Mouse (Mus musculus): ENCODE measurements around the gene Kcnk10. TPM values are rescaled to one million over a fixed set of nuclear protein-coding genes. Genes with fewer than 3 reads are reported as not detected.
A peak's percentile ranks its signal among the peaks of the same experiment; 100 is the strongest.

Kcnk10 gene
- polyA plus RNA-seq, 1 experiment from 2014 or later, result 27.2 TPM

GRCm38 (mm10) chr12:98481048-98481447 lies 97.1 kb downstream of the Kcnk10 start:
- Histone ChIP-seq H3K4me3 (no peak overlapping the region), H3K36me3 (no peaks in the 10 kb centered on the region), H3K4me1 (replicated peaks) (peaks cover 36% of the 10 kb centered on the region), H3K27ac (replicated peaks) (0 out of 2 replicates have a peak overlapping the region, but pooled peaks have one; percentile 0), H3K4me2 (no peak overlapping the region), H3K9me3 (no peaks in the 10 kb centered on the region), H3K9ac (no peak overlapping the region), H3K27me3 (no peaks in the 10 kb centered on the region)
- ATAC-seq (ENCODE audit: low read depth), result no peak
- WGBS, result 47% methylated on average over 5 of the region's 5 CpGs

GRCm38 (mm10) chr12:98477673-98478461 lies 100.2 kb downstream of the Kcnk10 start:
- Histone ChIP-seq H3K4me2 (no peak overlapping the region), H3K27me3 (no peaks in the 10 kb centered on the region), H3K36me3 (no peaks in the 10 kb centered on the region), H3K4me3 (no peak overlapping the region), H3K9me3 (no peaks in the 10 kb centered on the region), H3K4me1 (replicated peaks) (peaks cover 38% of the 10 kb centered on the region), H3K9ac (peak overlapping the region; percentile 41), H3K27ac (replicated peaks) (peak overlapping the region; percentile 78)
- peak; percentile 62; the same call in 1 of the 2 replicates for ATAC-seq (ENCODE audit: low read depth)
- 19% methylated on average over 8 of the region's 8 CpGs for WGBS

DNA sequence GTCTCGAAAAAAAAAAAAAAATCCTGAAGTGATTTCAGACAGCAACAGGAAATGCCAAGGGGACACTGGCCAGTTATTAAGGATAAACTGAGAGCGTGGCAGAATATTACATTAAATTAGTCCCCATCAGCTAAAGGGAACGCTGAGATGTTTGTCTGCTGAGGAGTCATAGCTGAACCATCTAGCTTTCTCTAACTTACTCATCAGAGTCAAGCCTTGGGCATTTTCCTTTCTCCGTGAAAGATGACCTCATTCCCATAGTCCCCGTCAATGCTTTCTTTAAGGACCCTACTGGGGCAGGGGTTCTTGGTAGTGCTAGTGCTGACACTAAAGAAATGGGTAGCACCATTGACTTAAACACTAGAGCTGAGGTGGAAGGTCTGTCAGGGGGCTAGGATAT lies 106.9 kb downstream of the Kcnk10 start:
- WGBS, result 85% methylated on average over 5 of the region's 5 CpGs
- no peak overlapping the region for H3K4me3 ChIP-seq
- no peaks in the 10 kb centered on the region for H3K36me3 ChIP-seq
- 0 out of 2 replicates have a peak, but pooled peaks cover 2% of the 10 kb centered on the region for H3K4me1 ChIP-seq (replicated peaks)
- no peak overlapping the region for H3K27ac ChIP-seq (replicated peaks)
- no peak overlapping the region for H3K4me2 ChIP-seq
- H3K9ac ChIP-seq, result no peak overlapping the region
- no peaks in the 10 kb centered on the region for H3K9me3 ChIP-seq
- H3K27me3 ChIP-seq, result no peaks in the 10 kb centered on the region
- no peak for ATAC-seq (ENCODE audit: low read depth)

DNA sequence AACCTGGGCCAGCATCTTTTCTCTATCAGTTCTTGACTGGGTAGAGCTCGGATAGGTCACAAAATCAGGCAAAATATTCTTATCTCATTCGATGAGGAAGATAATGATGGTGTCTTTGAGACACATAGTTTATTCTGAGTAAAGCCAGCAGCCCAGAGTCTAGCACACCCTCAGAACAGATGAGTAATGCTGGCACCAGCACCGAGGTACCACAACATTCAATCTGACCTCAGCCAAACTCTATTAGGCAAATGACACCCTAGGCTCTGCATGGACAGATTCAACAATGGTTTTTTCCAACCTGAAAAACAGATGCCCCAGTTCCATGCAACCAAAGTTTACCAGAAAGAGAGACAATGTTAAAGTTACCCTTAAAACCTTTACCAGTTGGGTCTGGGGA lies 108.0 kb downstream of the Kcnk10 start:
- H3K9ac ChIP-seq, result no peak overlapping the region
- 89% methylated on average over 3 of the region's 3 CpGs for WGBS
- H3K4me1 ChIP-seq (replicated peaks), result 0 out of 2 replicates have a peak, but pooled peaks cover 2% of the 10 kb centered on the region
- H3K4me2 ChIP-seq, result no peak overlapping the region
- H3K4me3 ChIP-seq, result no peak overlapping the region
- H3K9me3 ChIP-seq, result no peaks in the 10 kb centered on the region
- H3K27me3 ChIP-seq, result no peaks in the 10 kb centered on the region
- no peaks in the 10 kb centered on the region for H3K36me3 ChIP-seq
- no peak for ATAC-seq (ENCODE audit: low read depth)
- no peak overlapping the region for H3K27ac ChIP-seq (replicated peaks)

DNA sequence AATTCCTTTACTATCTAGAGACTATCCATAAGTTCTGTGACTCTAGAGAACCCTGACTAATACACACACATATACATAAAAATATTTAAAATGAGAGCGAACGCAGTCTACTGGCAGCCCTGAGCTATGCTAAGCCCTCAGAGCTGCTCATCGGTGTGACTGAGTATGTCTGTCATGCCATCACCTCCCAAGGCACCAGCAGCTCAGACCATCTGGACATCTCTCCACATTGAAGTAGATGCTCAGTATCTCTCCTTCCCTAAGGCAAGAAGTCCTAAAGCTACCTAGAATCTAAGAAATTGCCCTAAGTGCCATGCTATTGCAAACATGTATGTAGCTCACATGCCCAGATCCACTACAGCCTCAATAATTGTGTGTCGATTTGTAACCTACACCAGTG lies 110.3 kb downstream of the Kcnk10 start:
- 97% methylated on average over 4 of the region's 4 CpGs for WGBS

DNA sequence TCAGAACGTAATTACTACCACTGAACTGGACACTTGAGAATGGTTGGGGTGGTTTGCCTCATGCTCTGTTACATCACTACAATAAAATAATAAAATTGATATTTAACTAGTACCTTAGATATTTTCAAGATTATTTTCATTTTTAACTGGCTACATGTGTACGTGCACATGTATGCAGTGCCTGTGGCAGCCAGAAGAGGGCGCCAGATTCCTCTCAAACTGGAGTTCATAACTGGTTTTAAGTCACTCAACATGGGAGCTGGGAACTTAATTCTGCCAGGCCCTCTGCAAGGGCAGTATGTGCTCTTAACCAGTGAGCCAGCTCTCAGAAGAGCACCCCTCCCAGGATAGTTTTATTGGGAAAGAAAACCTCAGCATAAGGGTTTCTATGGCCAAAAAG lies 118.2 kb downstream of the Kcnk10 start:
- no peaks in the 10 kb centered on the region for H3K9me3 ChIP-seq
- H3K9ac ChIP-seq, result no peak overlapping the region
- H3K36me3 ChIP-seq, result 0 out of 2 replicates have a peak, but pooled peaks cover 3% of the 10 kb centered on the region
- 55% methylated on average over 3 of the region's 3 CpGs for WGBS
- H3K27ac ChIP-seq (replicated peaks), result no peak overlapping the region
- no peak overlapping the region for H3K4me2 ChIP-seq
- H3K27me3 ChIP-seq, result no peaks in the 10 kb centered on the region
- H3K4me3 ChIP-seq, result no peak overlapping the region
- ATAC-seq (ENCODE audit: low read depth), result no peak
- H3K4me1 ChIP-seq (replicated peaks), result no peaks in the 10 kb centered on the region

More for the DNA sequence above, 110.3 kb downstream of the Kcnk10 start:
- Histone ChIP-seq H3K27me3 (no peaks in the 10 kb centered on the region), H3K9me3 (no peaks in the 10 kb centered on the region), H3K9ac (no peak overlapping the region), H3K4me3 (no peak overlapping the region), H3K4me2 (no peak overlapping the region), H3K27ac (replicated peaks) (no peak overlapping the region), H3K4me1 (replicated peaks) (no peaks in the 10 kb centered on the region), H3K36me3 (no peaks in the 10 kb centered on the region)
- no peak for ATAC-seq (ENCODE audit: low read depth)

DNA sequence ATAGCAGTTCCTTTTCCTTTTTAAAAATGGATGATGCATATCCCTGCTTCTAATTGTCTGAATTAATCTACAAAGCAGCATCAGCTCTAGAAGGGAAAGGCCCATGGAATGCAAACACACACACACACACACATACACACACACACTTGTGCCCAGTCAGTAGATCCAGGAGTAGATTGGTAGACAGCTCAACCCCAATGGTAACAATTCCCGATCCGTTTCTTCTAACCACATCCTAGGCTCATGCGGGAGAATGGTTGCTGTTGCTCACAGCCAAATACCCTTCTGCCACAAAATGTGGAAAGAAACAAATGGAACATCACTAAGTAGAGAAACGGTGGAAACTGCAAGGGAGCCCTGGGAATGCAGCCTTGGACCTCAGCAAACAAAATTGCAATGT lies 119.2 kb downstream of the Kcnk10 start:
- Histone ChIP-seq H3K4me1 (replicated peaks) (no peaks in the 10 kb centered on the region), H3K4me2 (no peak overlapping the region), H3K9ac (no peak overlapping the region), H3K9me3 (no peaks in the 10 kb centered on the region), H3K36me3 (0 out of 2 replicates have a peak, but pooled peaks cover 3% of the 10 kb centered on the region), H3K27me3 (no peaks in the 10 kb centered on the region), H3K4me3 (no peak overlapping the region), H3K27ac (replicated peaks) (no peak overlapping the region)
- 90% methylated on average over 4 of the region's 4 CpGs for WGBS
- ATAC-seq (ENCODE audit: low read depth), result no peak

DNA sequence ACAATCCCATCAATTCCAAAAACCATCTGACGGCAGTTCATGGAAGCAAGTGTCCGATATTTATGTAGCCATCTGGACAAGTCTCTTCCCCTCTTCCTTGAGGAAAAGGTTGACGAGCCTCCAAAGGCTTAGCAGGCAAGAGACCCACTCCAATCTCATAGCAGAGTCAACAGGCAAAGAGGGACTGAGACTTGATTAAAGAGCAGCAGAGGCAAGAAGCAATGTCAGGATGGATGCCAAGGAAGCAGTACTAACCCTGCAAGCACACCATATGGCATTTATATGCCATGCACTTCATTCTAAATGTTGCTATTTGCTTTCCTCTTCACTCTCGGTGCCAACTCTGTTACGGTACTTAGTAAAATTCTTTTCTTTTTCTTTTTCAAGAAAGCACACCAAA lies 119.6 kb downstream of the Kcnk10 start:
- Histone ChIP-seq H3K4me1 (replicated peaks) (no peaks in the 10 kb centered on the region), H3K9me3 (no peaks in the 10 kb centered on the region), H3K27ac (replicated peaks) (no peak overlapping the region), H3K9ac (no peak overlapping the region), H3K36me3 (0 out of 2 replicates have a peak, but pooled peaks cover 7% of the 10 kb centered on the region), H3K4me2 (no peak overlapping the region), H3K4me3 (no peak overlapping the region), H3K27me3 (no peaks in the 10 kb centered on the region)
- 77% methylated on average over 5 of the region's 5 CpGs for WGBS
- ATAC-seq (ENCODE audit: low read depth), result no peak

DNA sequence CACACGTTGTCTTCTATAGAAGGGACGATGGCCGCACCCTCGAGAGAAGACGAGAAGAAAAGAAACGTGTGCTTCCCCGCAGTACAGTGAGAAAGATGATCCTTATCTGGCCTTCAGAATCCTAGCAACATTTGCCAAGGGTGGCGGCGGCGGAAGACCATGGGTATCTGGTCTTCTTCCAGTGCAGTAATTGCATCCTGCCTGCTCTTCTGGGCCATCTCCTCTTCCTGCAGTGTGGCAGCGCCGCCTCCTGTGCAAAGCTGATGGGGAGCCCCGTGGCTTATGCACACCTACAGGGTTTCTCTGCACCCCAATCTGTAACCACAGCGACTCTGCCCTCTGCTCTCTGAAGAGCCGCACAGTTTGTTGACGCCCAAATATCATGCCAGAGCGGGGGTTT lies 124.9 kb downstream of the Kcnk10 start:
- H3K9ac ChIP-seq, result no peak overlapping the region

GRCm38 (mm10) chr12:98452646-98453045 lies 125.5 kb downstream of the Kcnk10 start:
- Histone ChIP-seq H3K9ac (no peak overlapping the region), H3K4me2 (no peak overlapping the region), H3K36me3 (0 out of 2 replicates have a peak, but pooled peaks cover 10% of the 10 kb centered on the region), H3K9me3 (no peaks in the 10 kb centered on the region), H3K4me3 (no peak overlapping the region), H3K27me3 (no peaks in the 10 kb centered on the region), H3K27ac (replicated peaks) (no peak overlapping the region), H3K4me1 (replicated peaks) (no peaks in the 10 kb centered on the region)
- no peak for ATAC-seq (ENCODE audit: low read depth)
- WGBS, result 82% methylated on average over 7 of the region's 7 CpGs

More for the DNA sequence above, 124.9 kb downstream of the Kcnk10 start:
- no peaks in the 10 kb centered on the region for H3K27me3 ChIP-seq
- H3K27ac ChIP-seq (replicated peaks), result no peak overlapping the region
- 0 out of 2 replicates have a peak, but pooled peaks cover 10% of the 10 kb centered on the region for H3K36me3 ChIP-seq
- no peak overlapping the region for H3K4me2 ChIP-seq
- no peaks in the 10 kb centered on the region for H3K4me1 ChIP-seq (replicated peaks)
- no peak overlapping the region for H3K4me3 ChIP-seq
- no peak for ATAC-seq (ENCODE audit: low read depth)
- no peaks in the 10 kb centered on the region for H3K9me3 ChIP-seq
- 91% methylated on average over 17 of the region's 17 CpGs for WGBS

DNA sequence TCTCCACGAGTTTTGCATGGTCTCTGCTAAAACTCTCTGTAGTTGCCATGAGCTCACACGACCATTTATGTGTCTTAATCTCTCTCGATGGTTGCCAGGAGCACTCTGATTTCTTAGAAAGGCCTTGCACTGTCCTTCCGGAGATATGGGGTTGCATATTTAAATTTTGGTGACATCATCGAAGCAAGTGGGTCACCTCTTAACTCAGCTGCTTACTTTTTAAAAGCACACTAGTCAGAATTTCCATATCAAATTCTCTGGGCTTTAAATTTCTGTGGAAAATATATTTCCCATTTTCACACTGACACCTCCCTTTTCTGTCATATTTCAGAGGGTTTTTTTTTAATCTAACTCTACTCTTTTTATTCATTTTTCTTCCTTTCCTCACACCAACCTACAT lies 132.5 kb downstream of the Kcnk10 start:
- H3K27ac ChIP-seq (replicated peaks), result no peak overlapping the region
- H3K9me3 ChIP-seq, result no peaks in the 10 kb centered on the region
- 82% methylated on average over 5 of the region's 5 CpGs for WGBS
- no peak overlapping the region for H3K4me3 ChIP-seq
- H3K9ac ChIP-seq, result no peak overlapping the region
- no peaks in the 10 kb centered on the region for H3K36me3 ChIP-seq
- H3K4me1 ChIP-seq (replicated peaks), result peaks cover 4% of the 10 kb centered on the region; the same call in 1 of the 2 replicates
- H3K27me3 ChIP-seq, result no peaks in the 10 kb centered on the region
- ATAC-seq (ENCODE audit: low read depth), result no peak
- H3K4me2 ChIP-seq, result no peak overlapping the region

DNA sequence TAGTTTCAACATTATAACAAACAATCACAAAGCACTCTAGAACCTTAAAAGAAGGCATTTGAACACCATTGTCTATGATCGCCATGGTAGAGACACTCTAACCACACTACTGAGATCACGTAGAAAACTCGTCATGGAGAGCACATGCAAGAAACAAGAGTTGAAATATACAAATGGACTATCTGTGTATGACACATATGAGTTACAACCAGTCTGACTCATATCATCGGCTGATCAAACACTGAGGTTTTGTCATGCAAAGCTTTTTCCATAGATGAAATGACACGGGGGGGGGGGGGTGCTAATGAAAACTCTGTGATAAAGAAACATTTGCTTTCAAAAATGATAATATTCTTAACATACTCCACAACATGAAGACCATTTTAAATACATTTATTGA lies 133.2 kb downstream of the Kcnk10 start:
- Histone ChIP-seq H3K4me1 (replicated peaks) (peaks cover 4% of the 10 kb centered on the region; the same call in 1 of the 2 replicates), H3K9me3 (no peaks in the 10 kb centered on the region), H3K4me3 (no peak overlapping the region), H3K36me3 (no peaks in the 10 kb centered on the region), H3K27ac (replicated peaks) (no peak overlapping the region), H3K4me2 (no peak overlapping the region), H3K27me3 (no peaks in the 10 kb centered on the region), H3K9ac (no peak overlapping the region)
- WGBS, result 89% methylated on average over 5 of the region's 5 CpGs
- ATAC-seq (ENCODE audit: low read depth), result no peak

Data from neural tube, embryonic 13.5 days (tissue).